Mouse (Mus musculus): Measurements from ENCODE around the gene Vmn1r3. TPM values are rescaled to one million over a fixed set of nuclear protein-coding genes. Genes with fewer than 3 reads are reported as not detected.
"Not testable (repeated sequence)": the region's sequence is repeated elsewhere in the genome, so short reads cannot be mapped to it uniquely, and the experiment has no call there.

The Vmn1r3 gene
- not detected in 2 replicates for total RNA-seq (2014; fragmentation: Nextera tagmentation)
- total RNA-seq (2017), result not detected in 2 replicates
- not detected in 2 replicates for polyA plus RNA-seq (2012)

- H3K27me3 ChIP-seq (ENCODE audit: insufficient read depth, low read length); H3K4me1 ChIP-seq (ENCODE audit: insufficient read depth, low read depth, low read length); DNase-seq (ENCODE audit: low spot score); H3K36me3 ChIP-seq (replicated peaks); H3K9me3 ChIP-seq (replicated peaks); H3K4me3 ChIP-seq (ENCODE audit: low read depth, low read length); ATAC-seq (ENCODE audit: extremely low read depth, insufficient number of reproducible peaks, low FRiP score, poor library complexity, severe bottlenecking): not testable (repeated sequence)
These were observed at the start of gene Vmn1r3 for GRCm38 (mm10) chr4:3185258-3185657. Gene Vmn1r3, minus strand, starts transcription at chr4:3185358.

DNA sequence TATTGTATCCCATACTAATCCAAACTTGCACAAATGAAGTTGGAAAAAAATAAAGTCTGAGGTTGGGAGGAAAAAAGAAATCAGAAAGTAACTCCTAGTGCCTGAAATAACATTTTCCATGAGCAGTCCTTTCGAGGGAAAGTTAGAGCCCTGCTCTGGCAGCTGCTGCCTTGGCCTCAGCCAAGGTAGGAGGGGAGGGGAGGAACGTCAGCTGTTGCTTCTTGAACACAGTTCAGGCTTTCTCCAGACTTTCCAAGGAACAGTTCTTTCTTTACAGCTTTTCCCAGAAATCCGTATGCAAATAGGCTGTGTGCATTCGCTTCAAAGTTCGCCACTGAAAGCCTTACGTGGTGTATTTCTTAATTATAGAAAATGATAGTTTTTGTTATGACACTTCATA lies 46.9 kb upstream of the Vmn1r3 start:
- H3K4me3 ChIP-seq (ENCODE audit: low read depth, low read length), result no peak overlapping the region
- peaks cover 24% of the 10 kb centered on the region for H3K4me1 ChIP-seq (ENCODE audit: insufficient read depth, low read depth, low read length)
- H3K27me3 ChIP-seq (ENCODE audit: insufficient read depth, low read length), result no peaks in the 10 kb centered on the region; the same call in 1 of the 2 replicates
- no peak for DNase-seq (ENCODE audit: low spot score)
- TF ChIP-seq TAL1 (conservative IDR thresholded peaks at IDR 0.05; ENCODE audit: low read depth, low read length) (no peak), GATA2 (IDR thresholded peaks at IDR 0.05; ENCODE audit: borderline replicate concordance, low read depth, low read length) (no peak), CTCF (IDR thresholded peaks at IDR 0.05; ENCODE audit: low read depth, low read length) (no peak), POLR2AphosphoS5 (IDR thresholded peaks at IDR 0.05; ENCODE audit: insufficient replicate concordance, low read depth, low read length) (no peak), GATA1 (IDR thresholded peaks at IDR 0.05; ENCODE audit: borderline replicate concordance, low read length) (no peak)
- H3K36me3 ChIP-seq (replicated peaks), result no peaks in the 10 kb centered on the region
- H3K9me3 ChIP-seq (replicated peaks), result peaks cover 9% of the 10 kb centered on the region
- no peak for ATAC-seq (ENCODE audit: extremely low read depth, insufficient number of reproducible peaks, low FRiP score, poor library complexity, severe bottlenecking)

- DNase-seq (ENCODE audit: low spot score), result peak; percentile 35
- peak overlapping the region; percentile 72 for H3K4me3 ChIP-seq (ENCODE audit: low read depth, low read length)
These were observed 45.9 kb upstream of the Vmn1r3 start for GRCm38 (mm10) chr4:3230908-3231684.

DNA sequence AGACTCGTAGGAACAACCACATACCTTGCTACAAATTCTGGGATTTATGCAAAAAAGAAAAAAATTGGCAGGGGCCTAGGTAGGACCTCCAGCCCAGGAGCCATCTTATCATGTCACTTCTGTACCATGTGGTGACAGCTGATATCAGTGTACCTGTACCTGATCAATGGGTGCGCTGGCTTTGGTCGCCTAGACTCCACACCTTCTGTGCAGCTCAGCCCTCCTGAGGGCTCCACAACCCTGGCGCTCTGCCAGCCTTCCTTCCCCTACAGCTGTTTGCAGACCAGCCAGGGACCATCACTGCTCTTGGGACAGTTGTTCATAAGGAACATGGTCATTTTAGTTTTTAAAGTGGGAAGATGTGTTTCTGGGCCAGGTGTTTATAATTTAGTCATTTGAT lies 44.4 kb upstream of the Vmn1r3 start:
- Histone ChIP-seq H3K36me3 (replicated peaks) (no peaks in the 10 kb centered on the region), H3K9me3 (replicated peaks) (peaks cover 11% of the 10 kb centered on the region), H3K4me3 (ENCODE audit: low read depth, low read length) (no peak overlapping the region), H3K27me3 (ENCODE audit: insufficient read depth, low read length) (no peaks in the 10 kb centered on the region; the same call in 1 of the 2 replicates), H3K4me1 (ENCODE audit: insufficient read depth, low read depth, low read length) (peaks cover 31% of the 10 kb centered on the region)
- ATAC-seq (ENCODE audit: extremely low read depth, insufficient number of reproducible peaks, low FRiP score, poor library complexity, severe bottlenecking), result 0 out of 2 replicates have a peak, but pooled peaks have one; percentile 15
- no peak for TF ChIP-seq POLR2AphosphoS5 (IDR thresholded peaks at IDR 0.05; ENCODE audit: insufficient replicate concordance, low read depth, low read length)
- TF ChIP-seq GATA1 (IDR thresholded peaks at IDR 0.05; ENCODE audit: borderline replicate concordance, low read length), result no peak
- no peak for TF ChIP-seq TAL1 (conservative IDR thresholded peaks at IDR 0.05; ENCODE audit: low read depth, low read length)
- TF ChIP-seq GATA2 (IDR thresholded peaks at IDR 0.05; ENCODE audit: borderline replicate concordance, low read depth, low read length), result no peak
- TF ChIP-seq CTCF (IDR thresholded peaks at IDR 0.05; ENCODE audit: low read depth, low read length), result no peak
- peak; percentile 12 for DNase-seq (ENCODE audit: low spot score)

More at GRCm38 (mm10) chr4:3230908-3231684, 45.9 kb upstream of the Vmn1r3 start:
- Histone ChIP-seq H3K9me3 (replicated peaks) (peaks cover 11% of the 10 kb centered on the region), H3K4me1 (ENCODE audit: insufficient read depth, low read depth, low read length) (peaks cover 26% of the 10 kb centered on the region), H3K27me3 (ENCODE audit: insufficient read depth, low read length) (no peaks in the 10 kb centered on the region; the same call in 1 of the 2 replicates), H3K36me3 (replicated peaks) (no peaks in the 10 kb centered on the region)
- ATAC-seq (ENCODE audit: extremely low read depth, insufficient number of reproducible peaks, low FRiP score, poor library complexity, severe bottlenecking), result peak; percentile 28; the same call in 1 of the 2 replicates
- TF ChIP-seq GATA1 (IDR thresholded peaks at IDR 0.05; ENCODE audit: borderline replicate concordance, low read length), result no peak
- TF ChIP-seq POLR2AphosphoS5 (IDR thresholded peaks at IDR 0.05; ENCODE audit: insufficient replicate concordance, low read depth, low read length), result no peak
- no peak for TF ChIP-seq CTCF (IDR thresholded peaks at IDR 0.05; ENCODE audit: low read depth, low read length)
- no peak for TF ChIP-seq GATA2 (IDR thresholded peaks at IDR 0.05; ENCODE audit: borderline replicate concordance, low read depth, low read length)
- TF ChIP-seq TAL1 (conservative IDR thresholded peaks at IDR 0.05; ENCODE audit: low read depth, low read length), result no peak

DNA sequence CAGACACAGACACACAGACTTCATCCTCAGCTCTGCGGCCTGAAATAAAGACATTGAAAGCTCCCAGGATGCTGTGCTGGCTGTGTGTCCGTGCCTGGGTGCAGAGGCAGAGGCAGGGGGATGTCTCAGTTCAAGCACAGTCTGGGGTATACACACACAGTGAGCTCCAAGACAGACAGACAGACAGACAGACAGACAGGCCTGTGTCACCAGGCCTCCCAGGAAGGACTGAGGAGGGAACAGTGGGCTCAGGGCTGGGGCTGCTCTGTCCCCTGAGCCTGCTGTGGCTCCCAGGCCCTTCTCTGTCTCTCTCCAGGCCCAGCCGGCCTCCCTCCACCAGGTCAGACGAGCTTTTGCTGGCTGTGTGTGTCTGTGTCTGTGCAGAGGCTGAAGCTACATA lies 43.3 kb upstream of the Vmn1r3 start:
- H3K9me3 ChIP-seq (replicated peaks), result peaks cover 11% of the 10 kb centered on the region
- H3K27me3 ChIP-seq (ENCODE audit: insufficient read depth, low read length), result no peaks in the 10 kb centered on the region; the same call in 1 of the 2 replicates
- no peak overlapping the region for H3K4me3 ChIP-seq (ENCODE audit: low read depth, low read length)
- no peak for ATAC-seq (ENCODE audit: extremely low read depth, insufficient number of reproducible peaks, low FRiP score, poor library complexity, severe bottlenecking)
- TF ChIP-seq GATA1 (IDR thresholded peaks at IDR 0.05; ENCODE audit: borderline replicate concordance, low read length), result no peak
- TF ChIP-seq CTCF (IDR thresholded peaks at IDR 0.05; ENCODE audit: low read depth, low read length), result 0 out of 2 replicates have a peak, but pooled peaks have one; percentile 4
- TF ChIP-seq TAL1 (conservative IDR thresholded peaks at IDR 0.05; ENCODE audit: low read depth, low read length), result no peak
- 0 out of 2 replicates have a peak, but pooled peaks have one; percentile 5 for TF ChIP-seq GATA2 (IDR thresholded peaks at IDR 0.05; ENCODE audit: borderline replicate concordance, low read depth, low read length)
- peak; percentile 1 for DNase-seq (ENCODE audit: low spot score)
- H3K4me1 ChIP-seq (ENCODE audit: insufficient read depth, low read depth, low read length), result peaks cover 31% of the 10 kb centered on the region
- H3K36me3 ChIP-seq (replicated peaks), result no peaks in the 10 kb centered on the region

DNA sequence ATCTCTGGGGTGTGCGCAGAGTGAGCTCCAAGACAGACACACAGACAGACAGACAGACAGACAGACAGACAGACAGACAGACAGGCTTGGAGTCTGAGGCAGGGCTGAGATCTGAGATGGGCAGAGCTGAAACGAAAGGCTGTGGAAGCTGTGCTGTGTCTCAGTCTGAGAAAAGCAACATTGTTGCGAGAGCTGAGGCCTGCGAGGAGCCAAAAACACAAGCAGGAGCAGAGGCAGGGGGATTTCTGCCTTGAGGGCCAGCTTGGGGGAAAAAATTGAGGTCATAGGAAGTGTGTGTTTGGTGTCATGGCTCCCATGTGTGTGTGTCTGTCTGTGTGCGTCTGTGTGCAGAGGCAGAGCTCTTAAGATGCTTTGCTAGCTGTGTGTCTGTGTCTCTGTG lies 42.6 kb upstream of the Vmn1r3 start:
- peaks cover 11% of the 10 kb centered on the region for H3K9me3 ChIP-seq (replicated peaks)
- no peak overlapping the region for H3K4me3 ChIP-seq (ENCODE audit: low read depth, low read length)
- H3K4me1 ChIP-seq (ENCODE audit: insufficient read depth, low read depth, low read length), result peaks cover 34% of the 10 kb centered on the region
- no peaks in the 10 kb centered on the region; the same call in 1 of the 2 replicates for H3K27me3 ChIP-seq (ENCODE audit: insufficient read depth, low read length)
- TF ChIP-seq POLR2AphosphoS5 (IDR thresholded peaks at IDR 0.05; ENCODE audit: insufficient replicate concordance, low read depth, low read length) (no peak), CTCF (IDR thresholded peaks at IDR 0.05; ENCODE audit: low read depth, low read length) (no peak), TAL1 (conservative IDR thresholded peaks at IDR 0.05; ENCODE audit: low read depth, low read length) (no peak), GATA2 (IDR thresholded peaks at IDR 0.05; ENCODE audit: borderline replicate concordance, low read depth, low read length) (no peak), GATA1 (IDR thresholded peaks at IDR 0.05; ENCODE audit: borderline replicate concordance, low read length) (no peak)
- ATAC-seq (ENCODE audit: extremely low read depth, insufficient number of reproducible peaks, low FRiP score, poor library complexity, severe bottlenecking) (no peak), DNase-seq (ENCODE audit: low spot score) (no peak)
- H3K36me3 ChIP-seq (replicated peaks), result no peaks in the 10 kb centered on the region

Measured in G1E (cell line).